In the genomic region with DNA sequence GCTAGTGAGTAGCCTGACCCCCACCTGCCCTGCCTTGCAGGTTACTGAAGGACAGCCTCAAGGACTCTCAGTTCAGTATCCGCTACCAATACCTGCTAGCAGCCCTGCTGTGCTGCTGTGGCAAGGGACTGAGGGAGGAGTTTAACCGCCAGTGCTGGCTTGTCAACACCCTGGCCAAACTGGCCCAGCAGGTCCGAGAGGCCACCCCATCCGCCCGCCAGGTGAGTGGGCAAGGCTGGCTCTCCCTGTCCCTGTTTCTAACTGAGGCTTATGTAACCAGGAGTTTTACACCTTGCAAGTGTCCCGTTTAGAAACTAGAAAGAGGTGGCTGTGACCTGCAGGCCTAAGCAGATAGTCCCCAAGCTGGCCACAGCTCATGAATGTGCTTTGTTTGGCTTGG, we compare ENCODE assay signal across 17 mouse cellular contexts. TPM values are rescaled to one million over a fixed set of nuclear protein-coding genes. Genes with fewer than 3 reads are reported as not detected.
DNase-seq lines count a peak whose midpoint lies in the region; ATAC-seq and TF ChIP-seq lines count a peak whose summit lies in the region.
"Had no signal": no experiment of that assay in that cellular context is flagged by ENCODE, and none has a peak within 500 bp of the region (broad histone marks: within the 10 kb centered on the region; RNA-seq: fewer than 3 reads in every experiment).

No protein-coding gene starts in this region.

- peaks cover 46% of the 10 kb centered on the region for H3K36me3 ChIP-seq in intestine, postnatal 0 days (ENCODE audit: control insufficient read depth, insufficient read depth)
- peaks cover 72% of the 10 kb centered on the region for H3K36me3 ChIP-seq in forebrain, postnatal 0 days (ENCODE audit: insufficient read depth)

- no peaks in the 10 kb centered on the region for H3K9me3 ChIP-seq in intestine, postnatal 0 days (ENCODE audit: control insufficient read depth)
- no peaks in the 10 kb centered on the region for H3K9me3 ChIP-seq in forebrain, postnatal 0 days (ENCODE audit: low read length)

- 32% methylated on average over 6 of the region's 6 CpGs for WGBS in intestine, postnatal 0 days
- WGBS in forebrain, postnatal 0 days = 91% methylated on average over 6 of the region's 6 CpGs

- no peaks in the 10 kb centered on the region; the same call in 1 of the 2 replicates for H3K4me1 ChIP-seq in intestine, postnatal 0 days (replicated peaks; ENCODE audit: control insufficient read depth, insufficient read depth, low read length)
- H3K4me1 ChIP-seq in forebrain, postnatal 0 days (ENCODE audit: insufficient read depth) = no peaks in the 10 kb centered on the region

- no peaks in the 10 kb centered on the region for H3K27me3 ChIP-seq in intestine, postnatal 0 days (replicated peaks; ENCODE audit: control insufficient read depth, insufficient read depth, low read length)
- no peaks in the 10 kb centered on the region for H3K27me3 ChIP-seq in forebrain, postnatal 0 days (ENCODE audit: insufficient read depth, low read length)
- H3K27me3 ChIP-seq: CH12.LX had no signal

- H3K4me2 ChIP-seq in intestine, postnatal 0 days (replicated peaks; ENCODE audit: low read depth) = no peak overlapping the region
- H3K4me2 ChIP-seq in forebrain, postnatal 0 days (ENCODE audit: low read depth) = no peak overlapping the region

- H3K27ac ChIP-seq in intestine, postnatal 0 days (ENCODE audit: low read depth, low read length) = peak overlapping the region; percentile 54; the same call in 1 of the 2 replicates
- H3K27ac ChIP-seq in forebrain, postnatal 0 days (ENCODE audit: low read depth, low read length) = no peak overlapping the region
- H3K27ac ChIP-seq: hindbrain, postnatal 0 days; left cerebral cortex, adult 2 months had no signal

- peak; percentile 43 for ATAC-seq in intestine, postnatal 0 days
- no peak for ATAC-seq in forebrain, postnatal 0 days
- ATAC-seq: hindbrain, postnatal 0 days had no signal

- H3K4me3 ChIP-seq in intestine, postnatal 0 days (ENCODE audit: low read depth, low read length) = no peak overlapping the region
- H3K4me3 ChIP-seq in forebrain, postnatal 0 days (ENCODE audit: low read depth, low read length) = no peak overlapping the region
- H3K4me3 ChIP-seq: left cerebral cortex, adult 2 months; myocyte had no signal

- H3K9ac ChIP-seq in intestine, postnatal 0 days (ENCODE audit: low read depth, low read length) = no peak overlapping the region
- no peak overlapping the region for H3K9ac ChIP-seq in forebrain, postnatal 0 days

- TF ChIP-seq CTCF in intestine, postnatal 0 days (IDR thresholded peaks at IDR 0.05; ENCODE audit: low read depth) = no peak
- no peak for TF ChIP-seq CTCF in forebrain, postnatal 0 days (IDR thresholded peaks at IDR 0.05; ENCODE audit: low read depth)

- peak; percentile 91 for DNase-seq in fat pad, adult 2 months (ENCODE audit: extremely low read depth, low read depth, low spot score)
- DNase-seq in kidney, postnatal 25 days = peak; percentile 72 to 93
- peak; percentile 92 for DNase-seq in lung, postnatal 36 days
- DNase-seq in spleen, adult 12 weeks (ENCODE audit: low spot score) = no peak
- DNase-seq in layer of hippocampus, adult 8-10 months (ENCODE audit: low spot score in 2 of 2) = no peak
- DNase-seq in ovary, adult 18-20 months (ENCODE audit: low spot score) = no peak
- DNase-seq in forebrain, postnatal 0 days = no peak
- DNase-seq: adrenal gland, postnatal 14 days; gastrocnemius, postnatal 36 days; liver; retina, postnatal 1 day; thymus, postnatal 4 days had no signal

RNA-seq across cellular contexts. Expression of gene Ppp1r15b, which starts 40.3 kb away (rescaled TPM):
- 28.5 and 33.0 TPM in 2 replicates for polyA plus RNA-seq in intestine, postnatal 0 days (2015; fragmentation: Nextera tagmentation; extraction: Ambion mirVana)
- 10 to 100 TPM; 39.6 to 47.7 (median 43.0) TPM for total RNA-seq in layer of hippocampus, adult 8-10 months (2022)
- 35.0 and 49.5 TPM in 2 replicates for total RNA-seq in forebrain, postnatal 0 days (2014; rRNA removed)
- 13.9 and 18.7 TPM in 2 replicates for polyA plus RNA-seq in forebrain, postnatal 0 days (2015; fragmentation: Nextera tagmentation; extraction: Ambion mirVana)

RNA-seq across cellular contexts. Expression of gene Pik3c2b, which starts 45.2 kb away (rescaled TPM):
- polyA plus RNA-seq in intestine, postnatal 0 days (2015; fragmentation: Nextera tagmentation; extraction: Ambion mirVana) = 3.1 TPM in 2 replicates
- 10 to 100 TPM; 15.9 to 17.6 (median 16.4) TPM for total RNA-seq in layer of hippocampus, adult 8-10 months (2022)
- 17.1 and 18.3 TPM in 2 replicates for total RNA-seq in forebrain, postnatal 0 days (2014; rRNA removed)
- 5.7 and 7.2 TPM in 2 replicates for polyA plus RNA-seq in forebrain, postnatal 0 days (2015; fragmentation: Nextera tagmentation; extraction: Ambion mirVana)

Comparison
In these comparisons a context has a peak if more than half of its experiments do, and no peak if none do; other contexts are left out.
1. DNase-seq: peak in fat pad, adult 2 months (single experiment), kidney, postnatal 25 days (2 of 2) and lung, postnatal 36 days (single experiment); none in spleen, adult 12 weeks (single experiment), layer of hippocampus, adult 8-10 months (0 of 2), ovary, adult 18-20 months (single experiment) and forebrain, postnatal 0 days (single experiment).